Mouse (Mus musculus) liver, postnatal 0 days (tissue): ENCODE measurements around the gene Zfp64. TPM values are rescaled to one million over a fixed set of nuclear protein-coding genes. Genes with fewer than 3 reads are reported as not detected.

Experiments used
- ATAC-seq: fragments of 200-750 bp; cut with Nextera tagmentation; 2 replicates; pipeline ENCODE4 v1.8.0; 2017; ENCODE audit warnings: mild to moderate bottlenecking, moderate library complexity
- DNase-seq: peaks from one replicate; pipeline ENCODE4 v3.0.0-alpha.2; 2016
- H3K27ac ChIP-seq: fragments of 300-500 bp; sonication (generic); 2 replicates; pipeline ENCODE4 v1.5.1; 2014; ENCODE audit warnings: antibody characterized with exemption, moderate library complexity, mild to moderate bottlenecking, low read depth
- H3K27me3 ChIP-seq: fragments of 300-500 bp; sonication (generic); 2 replicates; pipeline ENCODE4 v1.6.1; 2014; ENCODE audit warnings: low read length, control low read depth, mixed read lengths; ENCODE audit not compliant: insufficient read depth
- H3K36me3 ChIP-seq: fragments of 300-500 bp; sonication (generic); replicated peaks from 2 replicates; pipeline ENCODE4 v1.6.1; 2014; ENCODE audit warnings: mild to moderate bottlenecking, control low read depth, low read length, moderate library complexity, mixed read lengths; ENCODE audit not compliant: insufficient read depth
- H3K4me1 ChIP-seq: fragments of 300-500 bp; sonication (generic); 2 replicates; pipeline ENCODE4 v1.6.1; 2014; ENCODE audit warnings: antibody characterized with exemption, mild to moderate bottlenecking, control low read depth; ENCODE audit not compliant: insufficient read depth
- H3K4me2 ChIP-seq: fragments of 300-500 bp; sonication (generic); 2 replicates; pipeline ENCODE4 v1.6.1; 2014; ENCODE audit warnings: low read depth, mild to moderate bottlenecking, low read length, moderate library complexity, mixed read lengths
- H3K4me3 ChIP-seq: fragments of 300-500 bp; sonication (generic); 2 replicates; pipeline ENCODE4 v1.5.1; 2014; ENCODE audit warnings: low read depth, low read length
- H3K9ac ChIP-seq: fragments of 300-500 bp; sonication (generic); replicated peaks from 2 replicates; pipeline ENCODE4 v1.6.1; 2014; ENCODE audit warnings: mild to moderate bottlenecking, moderate library complexity
- H3K9me3 ChIP-seq: fragments of 300-500 bp; sonication (generic); 2 replicates; pipeline ENCODE4 v1.6.1; 2016; ENCODE audit warnings: mild to moderate bottlenecking, control low read depth, low read length, mixed read lengths
- CTCF ChIP-seq: sonication (generic); IDR thresholded peaks from 2 replicates; pipeline ENCODE4 v1.5.1; 2016; ENCODE audit warnings: antibody characterized with exemption, low read depth
- EP300 ChIP-seq: IDR thresholded peaks from 2 replicates; pipeline ENCODE4 v1.6.1; 2016; ENCODE audit warnings: antibody characterized with exemption, low read depth, mild to moderate bottlenecking
- whole genome bisulfite sequencing: fragments of 180-500 bp; shearing (Covaris S2); extraction: QIAGEN DNeasy Blood & Tissue Kit; methylation state at CpG from one replicate; pipeline ENCODE4 v1.1.7; 2014; ENCODE audit not compliant: insufficient replicate concordance; 5-methylcytosine and 5-hydroxymethylcytosine counted together
- polyA plus RNA-seq: library from polyadenylated mRNA; unstranded; fragments of >200 nt; fragmentation: Nextera tagmentation; extraction: Ambion mirVana; gene quantifications from 2 replicates; pipeline ENCODE4 v1.2.1, GENCODE M21; 2015

Gene Zfp64
- polyA plus RNA-seq, 1 experiment from 2014 or later: 7.1 TPM

DNA sequence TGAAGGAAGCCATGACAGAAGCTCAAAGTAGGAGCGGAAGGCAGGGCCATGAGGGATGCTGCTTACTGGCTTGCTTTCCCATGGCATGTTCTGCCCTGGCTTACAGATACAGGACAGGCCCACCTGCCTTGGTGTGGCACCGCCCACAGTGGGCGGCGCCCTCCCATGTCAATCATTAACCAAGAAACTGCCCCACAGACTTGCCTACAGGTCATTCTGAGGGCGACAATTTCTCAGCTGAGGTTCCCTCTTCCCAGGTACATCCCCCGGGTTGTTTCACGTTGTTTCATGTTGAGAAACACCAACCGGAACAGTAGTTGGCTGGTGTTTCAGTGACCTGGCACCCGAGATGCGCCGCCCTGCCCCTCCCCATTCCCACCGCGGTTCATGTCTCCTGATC is 32.0 kb upstream of the Zfp64 start:
- DNase-seq (peak; percentile 21), ATAC-seq (peak; percentile 19; the same call in 1 of the 2 replicates)
- no peak overlapping the region for H3K27ac ChIP-seq
- no peak overlapping the region for H3K4me3 ChIP-seq
- H3K9ac ChIP-seq: no peak overlapping the region
- H3K4me1 ChIP-seq: no peaks in the 10 kb centered on the region
- peaks cover 2% of the 10 kb centered on the region; the same call in 1 of the 2 replicates for H3K9me3 ChIP-seq
- no peaks in the 10 kb centered on the region for H3K36me3 ChIP-seq
- TF ChIP-seq EP300 (no peak), CTCF (no peak)
- 76% methylated on average over 13 of the region's 13 CpGs for WGBS
- no peak overlapping the region for H3K4me2 ChIP-seq
- no peaks in the 10 kb centered on the region for H3K27me3 ChIP-seq

DNA sequence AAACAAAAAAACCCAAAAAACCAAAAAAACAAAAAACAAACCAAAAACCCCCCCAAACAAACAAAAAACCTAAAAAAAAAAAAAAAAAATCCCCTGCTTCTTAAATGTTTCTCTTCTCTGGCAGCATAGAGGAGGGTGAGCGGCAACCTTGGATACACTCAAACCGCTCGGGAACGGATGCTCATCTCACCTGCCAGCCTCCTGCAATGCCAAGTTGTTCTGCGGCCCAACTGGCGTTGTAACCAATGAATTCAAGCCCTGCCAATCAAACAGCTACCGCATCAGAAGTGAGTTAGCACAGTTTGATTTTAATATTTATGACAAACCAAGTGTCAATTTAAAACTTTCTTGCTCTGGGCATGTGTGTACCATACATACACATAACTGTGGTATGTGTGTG is 26.6 kb upstream of the Zfp64 start:
- Histone ChIP-seq H3K4me3 (no peak overlapping the region), H3K27me3 (no peaks in the 10 kb centered on the region), H3K4me2 (no peak overlapping the region), H3K36me3 (no peaks in the 10 kb centered on the region), H3K9ac (no peak overlapping the region), H3K4me1 (no peaks in the 10 kb centered on the region), H3K9me3 (peaks cover 2% of the 10 kb centered on the region; the same call in 1 of the 2 replicates), H3K27ac (no peak overlapping the region)
- DNase-seq: no peak
- 93% methylated on average over 7 of the region's 7 CpGs for WGBS
- ATAC-seq: no peak
- TF ChIP-seq CTCF (no peak), EP300 (no peak)

DNA sequence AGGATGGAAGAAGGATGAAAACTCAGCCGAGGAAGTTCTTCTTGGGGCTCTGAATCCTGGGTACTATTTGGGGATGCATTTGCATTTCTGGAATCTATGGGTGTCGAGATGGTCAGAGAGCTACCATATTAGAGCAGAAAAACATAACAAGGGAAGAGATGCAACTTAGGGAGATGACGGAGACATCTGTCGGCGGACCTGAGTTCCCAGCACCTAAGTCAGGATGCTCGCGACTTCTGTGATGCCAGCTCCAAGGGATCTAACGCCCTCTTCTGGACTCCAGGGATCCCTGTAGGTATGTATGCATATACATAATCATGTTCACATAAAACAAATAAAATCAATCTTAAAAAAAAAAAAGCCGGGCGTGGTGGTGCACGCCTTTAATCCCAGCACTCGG is 26.1 kb upstream of the Zfp64 start:
- Histone ChIP-seq H3K4me2 (no peak overlapping the region), H3K4me1 (no peaks in the 10 kb centered on the region), H3K4me3 (no peak overlapping the region), H3K27ac (no peak overlapping the region), H3K9me3 (peaks cover 2% of the 10 kb centered on the region; the same call in 1 of the 2 replicates), H3K27me3 (no peaks in the 10 kb centered on the region), H3K36me3 (no peaks in the 10 kb centered on the region), H3K9ac (no peak overlapping the region)
- DNase-seq: no peak
- 68% methylated on average over 12 of the region's 12 CpGs for WGBS
- TF ChIP-seq CTCF (no peak), EP300 (no peak)
- no peak for ATAC-seq

DNA sequence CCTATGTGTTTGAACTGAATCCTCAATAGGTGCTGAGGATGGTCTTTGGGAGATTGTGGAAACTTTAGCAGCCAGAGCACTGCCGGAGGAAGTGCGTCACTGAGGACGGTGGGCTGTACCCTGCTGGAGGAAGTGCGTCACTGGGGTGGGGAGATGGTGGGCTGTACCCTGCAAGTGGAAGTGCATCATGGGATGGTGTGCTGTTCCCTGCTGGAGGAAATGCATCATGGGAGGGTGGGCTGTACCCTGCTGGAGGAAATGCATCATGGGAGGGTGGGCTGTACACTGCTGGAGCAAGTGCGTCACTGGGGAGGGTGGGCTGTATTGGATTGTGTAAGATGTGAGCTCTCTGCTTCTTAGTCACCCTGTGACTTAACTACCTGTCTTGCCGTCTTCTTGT is 25.5 kb upstream of the Zfp64 start:
- H3K4me3 ChIP-seq: no peak overlapping the region
- peak; percentile 58 for DNase-seq
- peak; percentile 90 for ATAC-seq
- H3K4me1 ChIP-seq: no peaks in the 10 kb centered on the region
- H3K36me3 ChIP-seq: no peaks in the 10 kb centered on the region
- 56% methylated on average over 6 of the region's 6 CpGs for WGBS
- H3K9ac ChIP-seq: no peak overlapping the region
- no peak overlapping the region for H3K27ac ChIP-seq
- H3K9me3 ChIP-seq: peaks cover 2% of the 10 kb centered on the region; the same call in 1 of the 2 replicates
- no peaks in the 10 kb centered on the region for H3K27me3 ChIP-seq
- TF ChIP-seq EP300: peak; percentile 77
- TF ChIP-seq CTCF: no peak
- H3K4me2 ChIP-seq: 0 out of 2 replicates have a peak overlapping the region, but pooled peaks have one; percentile 9

GRCm38 (mm10) chr2:168979742-168980141 is 24.4 kb upstream of the Zfp64 start:
- Histone ChIP-seq H3K36me3 (no peaks in the 10 kb centered on the region), H3K27ac (no peak overlapping the region), H3K4me2 (no peak overlapping the region), H3K9me3 (no peaks in the 10 kb centered on the region), H3K4me1 (no peaks in the 10 kb centered on the region), H3K27me3 (no peaks in the 10 kb centered on the region), H3K4me3 (no peak overlapping the region), H3K9ac (no peak overlapping the region)
- TF ChIP-seq CTCF (peak; percentile 55), EP300 (no peak)
- ATAC-seq (no peak), DNase-seq (peak; percentile 37)
- WGBS: 56% methylated on average over 11 of the region's 11 CpGs

GRCm38 (mm10) chr2:168978031-168978430 is 22.6 kb upstream of the Zfp64 start:
- ATAC-seq: no peak

GRCm38 (mm10) chr2:168970131-168970530 is 14.7 kb upstream of the Zfp64 start:
- Histone ChIP-seq H3K4me2 (no peak overlapping the region), H3K9ac (no peak overlapping the region), H3K4me1 (no peaks in the 10 kb centered on the region), H3K9me3 (no peaks in the 10 kb centered on the region), H3K27ac (no peak overlapping the region), H3K36me3 (no peaks in the 10 kb centered on the region), H3K4me3 (no peak overlapping the region), H3K27me3 (no peaks in the 10 kb centered on the region)
- 87% methylated on average over 20 of the region's 20 CpGs for WGBS
- ATAC-seq: no peak
- TF ChIP-seq CTCF (no peak), EP300 (no peak)
- no peak for DNase-seq

More at GRCm38 (mm10) chr2:168978031-168978430, 22.6 kb upstream of the Zfp64 start:
- WGBS: 36% methylated on average over 9 of the region's 9 CpGs
- Histone ChIP-seq H3K36me3 (no peaks in the 10 kb centered on the region), H3K27me3 (no peaks in the 10 kb centered on the region), H3K9me3 (no peaks in the 10 kb centered on the region), H3K4me1 (no peaks in the 10 kb centered on the region), H3K27ac (no peak overlapping the region), H3K9ac (no peak overlapping the region), H3K4me2 (no peak overlapping the region), H3K4me3 (no peak overlapping the region)
- TF ChIP-seq CTCF: no peak
- no peak for TF ChIP-seq EP300
- DNase-seq: no peak
